Mouse (Mus musculus): ENCODE results near the gene Smim22.

GRCm38 (mm10) chr16:5049774-5050234, 42.7 kb downstream of the Smim22 start, which contains the start of the genes Glyr1 and Ubn1:
- no peak for TF ChIP-seq CTCF (IDR thresholded peaks at IDR 0.05; ENCODE audit: extremely low read depth, insufficient read length, insufficient replicate concordance, low read depth, low read length)
- TF ChIP-seq POLR2A (IDR thresholded peaks at IDR 0.05; ENCODE audit: low read depth, low read length) = peak; percentile 91
